Mouse (Mus musculus) myocyte (in vitro differentiated cells): ENCODE measurements around the gene Nepro.

ENCODE experiments used
- CEBPB ChIP-seq: IDR thresholded peaks from 2 replicates; pipeline ENCODE4 v1.6.1; 2011; ENCODE audit warnings: mild to moderate bottlenecking, moderate library complexity; ENCODE audit not compliant: poor library complexity, insufficient read depth, severe bottlenecking
- E2F4 ChIP-seq: IDR thresholded peaks from one replicate; pipeline ENCODE4 v1.6.1; 2011; ENCODE audit warnings: mild to moderate bottlenecking, control low read depth, moderate library complexity; ENCODE audit not compliant: insufficient read depth
- MAX ChIP-seq: IDR thresholded peaks from one replicate; pipeline ENCODE4 v1.6.1; 2011; ENCODE audit warnings: low read depth, mild to moderate bottlenecking, control low read depth
- MYOD1 ChIP-seq, 3 experiments: IDR thresholded peaks; one replicate each; pipeline ENCODE4 v1.6.1; 2011; ENCODE audit warnings: control low read depth in 2 of 3, low read depth in 2 of 3, mild to moderate bottlenecking in 2 of 3, moderate library complexity in 1 of 3; ENCODE audit not compliant: insufficient read length in 2 of 3, control insufficient read depth in 1 of 3
- MYOG ChIP-seq, 3 experiments: IDR thresholded peaks; one replicate each; pipeline ENCODE4 v1.6.1; 2011; ENCODE audit warnings: control low read depth in 2 of 3, low read depth in 2 of 3, mild to moderate bottlenecking in 2 of 3; ENCODE audit not compliant: insufficient read length in 2 of 3, control insufficient read depth in 1 of 3, insufficient read depth in 1 of 3
- POLR2A ChIP-seq: IDR thresholded peaks from one replicate; pipeline ENCODE4 v1.6.1; 2011; ENCODE audit warnings: low read depth, mild to moderate bottlenecking, control low read depth, moderate library complexity; ENCODE audit not compliant: insufficient read length
- POLR2AphosphoS2 ChIP-seq: IDR thresholded peaks from one replicate; pipeline ENCODE4 v1.6.1; 2011; ENCODE audit warnings: low read depth, control low read depth; ENCODE audit not compliant: insufficient read length
- SRF ChIP-seq: IDR thresholded peaks from one replicate; pipeline ENCODE4 v1.6.1; 2011; ENCODE audit warnings: low read depth; ENCODE audit not compliant: control insufficient read depth, insufficient read length
- TCF12 ChIP-seq: IDR thresholded peaks from one replicate; pipeline ENCODE4 v1.6.1; 2011; ENCODE audit warnings: mild to moderate bottlenecking, control low read depth; ENCODE audit not compliant: poor library complexity, insufficient read depth, severe bottlenecking
- TCF3 ChIP-seq: IDR thresholded peaks from one replicate; pipeline ENCODE4 v1.6.1; 2011; ENCODE audit warnings: low read depth, control low read depth; ENCODE audit not compliant: insufficient read length
- USF1 ChIP-seq: IDR thresholded peaks from one replicate; pipeline ENCODE4 v1.6.1; 2011; ENCODE audit warnings: low read depth, mild to moderate bottlenecking, control low read depth, moderate library complexity

GRCm38 (mm10) chr16:44725286-44726223, 1.5 kb downstream of the Nepro start:
- TF ChIP-seq POLR2A (no peak), POLR2AphosphoS2 (no peak), MYOD1 (IDR thresholded peaks at IDR 0.05; ENCODE audit: control insufficient read depth in 1 of 3, insufficient read length in 2 of 3, low read depth in 2 of 3) (no peak), E2F4 (no peak), USF1 (no peak), CEBPB (0 out of 2 replicates have a peak, but pooled peaks have one; percentile 14), MYOG (IDR thresholded peaks at IDR 0.05; ENCODE audit: control insufficient read depth in 1 of 3, insufficient read depth in 1 of 3, insufficient read length in 2 of 3, low read depth in 2 of 3) (no peak), TCF12 (no peak), MAX (no peak), SRF (no peak), TCF3 (no peak)
